Mouse (Mus musculus) lung, postnatal 0 days (tissue): ENCODE data around the gene Fstl3.

Source experiments
- CTCF ChIP-seq: IDR thresholded peaks from 2 replicates; pipeline ENCODE4 v1.5.1; 2016; ENCODE audit warnings: antibody characterized with exemption, mild to moderate bottlenecking
- EP300 ChIP-seq: IDR thresholded peaks from 2 replicates; pipeline ENCODE4 v1.6.1; 2016; ENCODE audit warnings: antibody characterized with exemption, mild to moderate bottlenecking, control low read depth

- no peak for TF ChIP-seq CTCF
- no peak for TF ChIP-seq EP300
These were observed 21.2 kb upstream of the Fstl3 start for GRCm38 (mm10) chr10:79755854-79756253.
